Mouse (Mus musculus) kidney, embryonic 15.5 days (tissue): Measurements from ENCODE around the gene Mkln1. TPM values are rescaled to one million over a fixed set of nuclear protein-coding genes. Genes with fewer than 3 reads are reported as not detected.
A peak's percentile ranks its signal among the peaks of the same experiment; 100 is the strongest.

ENCODE experiments used
- ATAC-seq: fragments of 200-750 bp; cut with Nextera tagmentation; replicated peaks from 2 replicates; pipeline ENCODE4 v1.8.0; 2017; ENCODE audit warnings: moderate TSS enrichment; ENCODE audit not compliant: low FRiP score
- H3K27ac ChIP-seq: fragments of 300-500 bp; sonication (generic); 2 replicates; pipeline ENCODE4 v1.5.1; 2015; ENCODE audit warnings: mild to moderate bottlenecking, inconsistent platforms
- H3K27me3 ChIP-seq: fragments of 300-500 bp; sonication (generic); 2 replicates; pipeline ENCODE4 v1.6.1; 2015; ENCODE audit warnings: inconsistent platforms
- H3K36me3 ChIP-seq: fragments of 300-500 bp; sonication (generic); 2 replicates; pipeline ENCODE4 v1.6.1; 2015; ENCODE audit warnings: inconsistent platforms
- H3K4me1 ChIP-seq: fragments of 300-500 bp; sonication (generic); 2 replicates; pipeline ENCODE4 v1.6.1; 2015; ENCODE audit warnings: inconsistent platforms
- H3K4me2 ChIP-seq: fragments of 300-500 bp; sonication (generic); 2 replicates; pipeline ENCODE4 v1.6.1; 2015; ENCODE audit warnings: moderate library complexity, mild to moderate bottlenecking, inconsistent platforms
- H3K4me3 ChIP-seq: fragments of 300-500 bp; sonication (generic); replicated peaks from 2 replicates; pipeline ENCODE4 v1.5.1; 2015; ENCODE audit warnings: mild to moderate bottlenecking, inconsistent platforms
- H3K9ac ChIP-seq: fragments of 300-500 bp; sonication (generic); 2 replicates; pipeline ENCODE4 v1.6.1; 2015; ENCODE audit warnings: mild to moderate bottlenecking, inconsistent platforms
- H3K9me3 ChIP-seq: fragments of 300-500 bp; sonication (generic); replicated peaks from 2 replicates; pipeline ENCODE4 v1.6.1; 2016; ENCODE audit warnings: inconsistent platforms
- WGBS: fragments of 180-500 bp; shearing (Covaris S2); methylation state at CpG from one replicate; pipeline ENCODE4 v1.1.7; 2015; ENCODE audit warnings: mixed read lengths; 5-methylcytosine and 5-hydroxymethylcytosine counted together
- polyA plus RNA-seq: library from polyadenylated mRNA; unstranded; fragments of >200 nt; fragmentation: Nextera tagmentation; extraction: Ambion mirVana; gene quantifications from 2 replicates; pipeline ENCODE4 v1.2.1, GENCODE M21; 2015

The Mkln1 gene
- polyA plus RNA-seq, 1 experiment from 2014 or later: 206 TPM

- Histone ChIP-seq H3K36me3 (no peaks in the 10 kb centered on the region), H3K4me2 (no peak overlapping the region), H3K4me1 (peaks cover 17% of the 10 kb centered on the region; the same call in 1 of the 2 replicates), H3K4me3 (no peak overlapping the region), H3K27me3 (no peaks in the 10 kb centered on the region), H3K27ac (no peak overlapping the region), H3K9me3 (no peaks in the 10 kb centered on the region), H3K9ac (no peak overlapping the region)
- 80% methylated on average over 6 of the region's 6 CpGs for WGBS
- no peak for ATAC-seq
Measured at GRCm38 (mm10) chr6:31373084-31373673, 25.4 kb upstream of the Mkln1 start.

DNA sequence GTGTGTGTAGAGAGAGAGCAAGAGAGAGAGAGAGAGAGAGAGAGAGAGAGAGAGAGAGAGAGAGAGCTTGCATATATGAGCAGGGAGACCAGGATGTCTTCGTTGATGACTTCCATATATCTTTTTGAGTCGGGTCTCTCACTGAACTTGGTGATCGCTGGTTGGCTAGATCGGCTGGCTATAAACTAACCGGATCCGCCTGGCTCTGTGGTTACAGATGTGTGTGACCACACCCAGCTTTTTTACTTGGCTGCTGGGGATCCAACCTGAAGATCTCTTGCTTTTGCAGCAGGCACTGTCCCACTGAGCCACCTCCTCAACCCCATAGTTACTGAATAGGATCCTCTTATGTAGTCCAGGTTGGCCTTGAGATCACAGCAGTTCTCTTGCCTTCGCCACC is 15.5 kb upstream of the Mkln1 start:
- Histone ChIP-seq H3K9me3 (no peaks in the 10 kb centered on the region), H3K36me3 (no peaks in the 10 kb centered on the region), H3K4me2 (no peak overlapping the region), H3K4me3 (no peak overlapping the region), H3K4me1 (no peaks in the 10 kb centered on the region), H3K27me3 (no peaks in the 10 kb centered on the region), H3K27ac (no peak overlapping the region), H3K9ac (no peak overlapping the region)
- 83% methylated on average over 7 of the region's 7 CpGs for WGBS
- ATAC-seq: no peak

GRCm38 (mm10) chr6:31384794-31385193 is 13.7 kb upstream of the Mkln1 start:
- Histone ChIP-seq H3K27ac (no peak overlapping the region), H3K27me3 (no peaks in the 10 kb centered on the region), H3K36me3 (no peaks in the 10 kb centered on the region), H3K9ac (no peak overlapping the region), H3K4me1 (no peaks in the 10 kb centered on the region), H3K4me3 (no peak overlapping the region), H3K4me2 (no peak overlapping the region), H3K9me3 (no peaks in the 10 kb centered on the region)
- no peak for ATAC-seq
- WGBS: 69% methylated on average over 5 of the region's 5 CpGs

DNA sequence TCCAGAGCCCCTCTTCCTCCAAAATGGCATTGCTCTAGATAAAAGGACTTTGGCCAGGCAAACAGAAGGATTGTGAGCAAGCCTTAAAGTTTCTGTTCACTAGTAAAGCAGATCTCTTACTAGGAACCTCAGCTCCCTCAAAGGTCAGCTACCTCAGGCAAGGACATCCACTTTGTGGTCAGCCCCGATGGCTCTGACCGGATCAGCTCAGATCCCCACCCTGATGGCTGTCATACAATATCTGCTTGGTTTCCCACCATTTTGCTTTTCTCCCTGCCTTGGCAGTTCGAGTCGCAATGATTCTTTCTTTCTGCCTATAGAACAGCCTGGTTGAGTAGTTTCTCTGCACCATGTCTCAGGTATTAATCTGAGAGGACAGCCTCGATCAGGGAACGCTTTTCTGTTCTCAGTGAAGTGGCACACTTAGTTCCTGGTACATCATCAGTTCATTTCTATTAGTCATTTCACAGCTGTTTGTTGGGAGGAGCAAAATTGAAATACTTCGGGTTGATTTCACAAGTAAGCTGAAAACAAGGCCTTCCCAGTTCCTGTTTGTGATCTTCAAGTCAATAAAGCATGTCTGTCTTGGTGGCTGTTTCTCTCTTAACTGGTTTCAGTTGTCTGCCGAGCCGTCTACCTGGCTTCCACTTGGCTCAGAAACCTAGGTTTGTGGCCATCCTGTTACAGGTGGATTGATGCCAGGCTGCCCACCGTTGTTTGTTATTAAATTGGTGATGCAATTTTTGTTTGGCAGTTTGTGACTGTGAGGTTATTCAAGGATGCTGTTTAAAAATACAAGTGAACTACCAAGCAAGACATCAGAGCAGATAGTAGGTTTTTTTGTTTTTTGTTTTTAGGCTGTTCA is 13.0 kb upstream of the Mkln1 start:
- Histone ChIP-seq H3K27ac (no peak overlapping the region), H3K36me3 (no peaks in the 10 kb centered on the region), H3K4me3 (no peak overlapping the region), H3K9ac (no peak overlapping the region), H3K4me2 (no peak overlapping the region), H3K4me1 (peaks cover 3% of the 10 kb centered on the region; the same call in 1 of the 2 replicates), H3K27me3 (no peaks in the 10 kb centered on the region), H3K9me3 (no peaks in the 10 kb centered on the region)
- WGBS: 85% methylated on average over 10 of the region's 10 CpGs
- ATAC-seq: no peak

DNA sequence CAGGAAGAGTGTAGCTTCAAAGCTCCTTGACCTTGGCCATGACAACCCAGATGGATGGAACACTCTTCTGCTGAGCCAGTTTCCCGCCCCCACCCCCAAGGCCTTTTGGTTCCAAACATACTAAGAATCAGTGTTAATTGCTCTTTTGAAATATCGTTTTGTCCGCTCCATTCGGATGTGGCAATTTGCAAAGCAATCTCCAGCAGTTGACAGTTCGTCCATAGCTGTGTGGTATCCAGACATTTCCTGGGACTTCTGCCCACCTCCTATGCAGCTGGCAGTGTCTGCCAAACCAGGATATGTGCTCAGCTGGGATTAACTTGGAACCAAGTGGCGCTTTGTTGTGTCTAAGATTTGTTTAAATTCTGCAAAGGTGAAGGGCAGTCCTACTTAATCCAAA is 8.8 kb upstream of the Mkln1 start:
- Histone ChIP-seq H3K9ac (no peak overlapping the region), H3K27ac (no peak overlapping the region), H3K4me2 (no peak overlapping the region), H3K36me3 (no peaks in the 10 kb centered on the region), H3K4me3 (no peak overlapping the region), H3K9me3 (no peaks in the 10 kb centered on the region), H3K4me1 (peaks cover 3% of the 10 kb centered on the region; the same call in 1 of the 2 replicates), H3K27me3 (no peaks in the 10 kb centered on the region)
- ATAC-seq: no peak
- 94% methylated on average over 6 of the region's 6 CpGs for WGBS

GRCm38 (mm10) chr6:31390243-31390981 is 8.1 kb upstream of the Mkln1 start:
- Histone ChIP-seq H3K4me1 (peaks cover 3% of the 10 kb centered on the region; the same call in 1 of the 2 replicates), H3K36me3 (no peaks in the 10 kb centered on the region), H3K9ac (no peak overlapping the region), H3K4me3 (no peak overlapping the region), H3K9me3 (no peaks in the 10 kb centered on the region), H3K4me2 (no peak overlapping the region), H3K27me3 (no peaks in the 10 kb centered on the region), H3K27ac (no peak overlapping the region)
- ATAC-seq: no peak
- WGBS: 51% methylated on average over 8 of the region's 8 CpGs

DNA sequence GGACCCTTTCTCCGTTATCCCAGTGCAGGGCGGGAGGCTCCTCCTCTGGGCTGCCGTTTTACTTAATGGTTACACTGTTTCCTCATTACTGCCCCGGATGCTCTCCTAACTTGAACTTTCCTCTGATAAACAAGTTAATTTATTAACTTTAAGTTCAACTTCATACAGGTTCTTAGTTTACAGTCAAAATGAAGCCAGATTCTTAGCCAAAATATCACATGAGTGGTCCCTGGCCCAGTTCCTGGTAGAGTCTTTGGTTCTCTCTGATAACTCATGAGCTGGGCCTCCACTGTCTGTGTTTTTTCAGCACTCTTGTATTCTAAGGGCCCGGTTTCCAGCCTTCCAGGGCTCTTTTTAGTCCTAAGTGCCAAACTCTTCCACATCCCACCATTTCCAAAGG is 5.7 kb upstream of the Mkln1 start:
- H3K9me3 ChIP-seq: no peaks in the 10 kb centered on the region
- H3K27ac ChIP-seq: no peak overlapping the region
- no peaks in the 10 kb centered on the region for H3K27me3 ChIP-seq
- no peak overlapping the region for H3K4me3 ChIP-seq
- no peak for ATAC-seq
- no peaks in the 10 kb centered on the region for H3K36me3 ChIP-seq
- H3K4me2 ChIP-seq: no peak overlapping the region
- WGBS: 80% methylated on average over 5 of the region's 5 CpGs
- H3K9ac ChIP-seq: no peak overlapping the region
- peaks cover 5% of the 10 kb centered on the region for H3K4me1 ChIP-seq

DNA sequence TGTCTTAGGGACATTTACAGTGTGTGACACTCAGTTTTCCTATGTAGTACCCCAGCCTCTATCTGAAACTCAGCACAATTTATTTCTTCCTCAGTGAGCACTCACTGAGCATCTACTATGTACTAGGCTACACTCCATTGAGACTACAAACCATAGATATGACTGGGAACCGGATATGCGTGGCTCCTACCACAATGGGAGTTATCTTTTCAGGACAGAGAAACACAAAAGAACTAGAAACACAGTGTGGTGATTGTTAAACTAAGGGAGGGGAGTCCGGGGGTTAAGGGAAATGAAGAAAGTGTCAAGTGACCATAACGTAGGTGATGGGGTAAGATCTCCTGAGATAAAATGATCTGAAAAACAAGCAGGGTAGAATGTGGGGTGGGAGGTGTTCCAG is 2.4 kb upstream of the Mkln1 start:
- ATAC-seq: no peak
- no peak overlapping the region for H3K4me2 ChIP-seq
- H3K9ac ChIP-seq: no peak overlapping the region
- H3K9me3 ChIP-seq: no peaks in the 10 kb centered on the region
- H3K4me1 ChIP-seq: peaks cover 24% of the 10 kb centered on the region
- no peak overlapping the region for H3K27ac ChIP-seq
- WGBS: 82% methylated on average over 4 of the region's 4 CpGs
- no peaks in the 10 kb centered on the region for H3K36me3 ChIP-seq
- no peak overlapping the region for H3K4me3 ChIP-seq
- no peaks in the 10 kb centered on the region for H3K27me3 ChIP-seq

DNA sequence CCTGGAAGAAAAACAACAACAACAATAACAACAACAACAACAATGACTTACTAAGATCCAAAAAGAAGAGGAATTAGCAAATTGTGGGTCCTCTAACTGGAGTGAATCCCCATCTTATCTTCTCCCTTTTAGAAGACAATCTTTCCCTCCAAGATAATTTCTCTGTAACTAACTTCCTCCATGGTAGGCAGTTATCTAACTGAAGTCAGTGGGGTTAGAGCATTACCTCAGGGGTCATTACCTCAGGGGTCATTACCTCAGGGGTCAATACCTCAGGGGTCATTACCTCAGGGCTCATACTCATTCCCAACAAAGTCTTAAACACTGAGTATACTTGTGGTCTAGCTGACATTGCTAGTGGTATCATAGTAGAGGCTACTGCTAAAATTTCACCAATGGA is 1.2 kb upstream of the Mkln1 start:
- no peak overlapping the region for H3K4me3 ChIP-seq
- H3K36me3 ChIP-seq: no peaks in the 10 kb centered on the region
- ATAC-seq: no peak
- no peak overlapping the region for H3K9ac ChIP-seq
- no peaks in the 10 kb centered on the region for H3K9me3 ChIP-seq
- H3K27ac ChIP-seq: no peak overlapping the region
- H3K4me2 ChIP-seq: no peak overlapping the region
- no peaks in the 10 kb centered on the region for H3K27me3 ChIP-seq
- peaks cover 32% of the 10 kb centered on the region for H3K4me1 ChIP-seq

- no peak for ATAC-seq
- 0 out of 2 replicates have a peak overlapping the region, but pooled peaks have one; percentile 17 for H3K9ac ChIP-seq
Measured at GRCm38 (mm10) chr6:31397775-31398430, 632 bp upstream of the Mkln1 start.

GRCm38 (mm10) chr6:31399206-31399549 is 643 bp downstream of the Mkln1 start:
- Histone ChIP-seq H3K9ac (peak overlapping the region; percentile 97), H3K4me3 (peak overlapping the region; percentile 95), H3K4me1 (peaks cover 35% of the 10 kb centered on the region), H3K4me2 (peak overlapping the region; percentile 71), H3K36me3 (no peaks in the 10 kb centered on the region), H3K27me3 (no peaks in the 10 kb centered on the region), H3K27ac (peak overlapping the region; percentile 95), H3K9me3 (no peaks in the 10 kb centered on the region)
- under 1% methylated on average over 27 of the region's 28 CpGs for WGBS
- ATAC-seq: peak; percentile 75

More at GRCm38 (mm10) chr6:31397775-31398430, 632 bp upstream of the Mkln1 start:
- H3K4me1 ChIP-seq: peaks cover 35% of the 10 kb centered on the region
- H3K36me3 ChIP-seq: no peaks in the 10 kb centered on the region
- H3K27ac ChIP-seq: peak overlapping the region; percentile 95; the same call in 1 of the 2 replicates
- peak overlapping the region; percentile 47 for H3K4me2 ChIP-seq
- no peaks in the 10 kb centered on the region for H3K27me3 ChIP-seq
- H3K9me3 ChIP-seq: no peaks in the 10 kb centered on the region
- WGBS: 61% methylated on average over 10 of the region's 10 CpGs
- peak overlapping the region; percentile 95 for H3K4me3 ChIP-seq
